Mouse (Mus musculus) gastrocnemius, postnatal 4 days (tissue): Measurements from ENCODE around the gene Pde4d. TPM values are rescaled to one million over a fixed set of nuclear protein-coding genes. Genes with fewer than 3 reads are reported as not detected.
A peak's percentile ranks its signal among the peaks of the same experiment; 100 is the strongest.

Experiments
- DNase-seq, 2 experiments: peaks; one replicate each; pipeline ENCODE4 v3.0.0; 2021 to 2022; ENCODE audit warnings: low spot score in 2 of 2, mixed read lengths in 2 of 2
- total RNA-seq, 2 experiments: library from RNA; stranded (reverse); gene quantifications; 2 replicates each; pipeline ENCODE4 v1.2.3; 2021

The Pde4d gene
- total RNA-seq, 2 experiments from 2014 or later, result 67.3 to 73.3 TPM

DNA sequence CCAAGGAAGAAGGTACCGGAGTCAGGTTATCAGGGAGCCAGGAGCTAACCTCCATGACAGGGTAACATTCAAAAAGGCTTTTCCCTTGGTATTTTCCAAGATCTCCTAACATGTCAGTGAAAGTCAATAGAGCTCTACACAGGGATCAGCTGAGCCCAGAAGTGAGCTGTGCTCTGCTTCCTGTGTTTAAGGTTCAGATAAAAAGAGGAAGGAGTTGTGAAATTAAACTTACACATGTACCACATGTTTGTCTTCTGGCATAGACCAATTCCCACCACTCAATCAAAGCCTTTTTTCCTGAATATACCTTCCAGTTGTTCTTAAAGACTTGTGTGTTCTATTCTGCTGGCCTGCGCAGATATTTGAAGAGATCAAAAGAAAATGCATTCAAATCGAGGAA is 37.3 kb downstream of the Pde4d start:
- no peak for DNase-seq

- no peak for DNase-seq
Observed at GRCm38 (mm10) chr13:108489825-108490224, 40.1 kb downstream of the Pde4d start.

DNA sequence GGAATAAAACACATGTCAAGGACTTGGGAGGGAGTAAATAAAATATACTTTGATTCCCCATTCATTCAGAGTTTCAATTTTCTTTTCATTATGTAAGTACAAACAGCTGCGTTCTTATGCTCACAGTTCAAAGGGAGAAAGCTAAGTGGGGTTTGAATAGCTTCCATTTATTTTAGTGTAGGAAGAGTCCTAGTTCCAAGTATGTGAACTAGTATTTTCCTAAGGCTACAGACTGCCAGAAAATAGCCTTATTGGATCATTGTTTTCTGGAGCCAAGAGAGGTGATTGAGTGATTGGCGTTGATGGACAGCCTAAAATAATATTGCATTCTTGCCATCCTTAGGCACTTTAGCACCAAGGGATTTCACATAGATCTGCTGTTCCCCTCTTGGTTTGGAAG is 41.1 kb downstream of the Pde4d start:
- no peak for DNase-seq

DNA sequence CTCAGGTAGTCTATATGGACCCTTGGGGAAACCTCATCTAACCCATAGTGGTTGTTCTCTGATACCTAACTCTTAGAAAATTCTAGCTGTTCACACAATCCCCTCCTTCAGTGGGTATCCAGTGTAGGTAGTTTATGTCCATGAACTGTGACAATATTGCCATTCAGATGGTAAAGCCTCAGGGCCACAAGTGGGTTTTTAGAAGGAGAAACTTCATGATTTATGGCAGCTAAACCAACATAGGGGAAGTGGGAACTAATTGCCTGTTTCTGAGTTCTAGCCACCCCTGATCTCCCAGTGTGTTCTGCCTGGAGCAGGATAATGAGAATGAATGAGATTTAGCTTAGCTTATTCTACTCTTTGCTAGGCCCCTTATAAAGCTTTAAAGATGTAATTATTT is 43.1 kb downstream of the Pde4d start:
- no peak for DNase-seq

- no peak for DNase-seq
Observed at GRCm38 (mm10) chr13:108494365-108494764, 44.6 kb downstream of the Pde4d start.

- peak in 1 of 2 experiments; percentile 12 for DNase-seq
Observed at GRCm38 (mm10) chr13:108497768-108498167, 48.0 kb downstream of the Pde4d start.

- peak in 1 of 2 experiments; percentile 11 for DNase-seq
Observed at GRCm38 (mm10) chr13:108498247-108498743, 48.5 kb downstream of the Pde4d start.

- DNase-seq, result no peak
Observed at GRCm38 (mm10) chr13:108498773-108499313, 49.1 kb downstream of the Pde4d start.

- no peak for DNase-seq
Observed at GRCm38 (mm10) chr13:108501386-108501785, 51.6 kb downstream of the Pde4d start.

- no peak for DNase-seq
Observed at GRCm38 (mm10) chr13:108524548-108524947, 74.8 kb downstream of the Pde4d start.

DNA sequence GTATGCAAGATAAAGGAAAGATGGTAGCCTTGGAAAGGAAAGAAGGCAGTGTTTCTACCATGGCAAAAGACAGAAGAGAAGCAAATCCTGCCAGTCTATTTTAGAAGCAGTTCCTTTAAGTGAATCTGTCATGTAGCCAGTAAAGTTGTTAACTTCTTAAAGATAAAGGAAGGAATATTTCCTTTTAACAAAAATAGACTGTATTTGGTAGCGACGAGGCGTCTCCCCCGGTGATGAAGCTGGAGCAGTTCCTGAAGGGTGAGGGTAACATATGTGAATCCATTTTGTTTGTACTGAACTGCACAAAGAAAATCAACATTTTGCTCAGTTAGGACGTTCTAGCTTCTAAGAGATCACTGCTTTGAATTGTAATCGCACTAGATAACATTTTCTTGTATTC is 75.2 kb downstream of the Pde4d start:
- no peak for DNase-seq

DNA sequence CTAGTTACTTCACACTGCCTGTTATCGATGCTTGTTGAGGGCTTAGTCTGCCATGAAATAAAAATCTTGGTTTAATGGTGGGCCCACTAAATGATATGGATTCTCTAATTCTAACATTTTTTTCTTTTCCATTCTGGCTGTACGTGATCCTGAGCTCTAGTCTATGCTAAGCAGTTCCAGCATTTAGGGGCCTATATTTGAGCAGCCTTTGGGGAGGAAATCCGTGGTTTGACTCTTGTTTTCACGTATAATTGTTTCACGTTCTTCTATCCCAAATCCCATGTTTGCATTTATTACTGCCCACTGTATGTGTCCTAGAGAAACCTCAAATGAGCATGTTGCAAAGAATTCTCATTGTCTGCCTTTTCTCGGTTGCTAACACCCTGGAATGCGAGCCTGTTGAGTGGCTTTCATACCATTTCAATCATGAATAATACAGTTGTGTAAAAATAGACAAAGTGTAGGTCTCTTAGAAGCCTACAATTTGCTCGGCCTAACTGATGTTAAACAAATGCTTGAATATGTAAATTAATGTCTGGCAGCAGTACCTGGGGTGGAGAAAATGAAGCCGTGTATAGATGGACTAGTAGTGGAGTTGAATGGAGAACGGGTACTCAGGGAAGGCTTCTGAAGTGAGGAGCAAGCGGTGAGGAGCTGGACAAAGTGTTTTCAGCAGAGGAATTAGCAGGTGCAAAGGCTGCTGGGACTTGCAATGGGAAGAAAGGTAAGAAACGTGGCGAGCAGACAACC is 76.7 kb downstream of the Pde4d start:
- no peak for DNase-seq

- no peak for DNase-seq
Observed at GRCm38 (mm10) chr13:108527090-108527770, 77.5 kb downstream of the Pde4d start.

DNA sequence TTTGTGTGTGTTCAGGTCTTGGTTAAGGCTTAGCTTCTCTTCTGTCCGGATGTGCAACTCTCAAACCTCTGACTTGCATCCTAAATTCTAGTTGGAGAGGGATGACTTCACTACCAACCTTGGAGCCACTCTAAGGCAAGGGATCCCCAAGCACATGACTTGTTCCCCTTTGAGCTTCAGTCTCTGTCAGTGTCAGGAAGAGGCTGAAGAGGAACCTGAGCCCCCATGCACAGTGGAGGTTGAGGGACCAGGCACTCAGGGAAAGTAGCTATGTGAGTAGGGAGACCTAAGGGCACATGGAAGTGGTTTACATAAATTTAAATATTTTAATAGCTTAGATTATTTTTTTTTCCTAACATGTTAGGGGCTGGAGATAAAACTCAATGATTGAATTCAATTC is 78.6 kb downstream of the Pde4d start:
- no peak for DNase-seq

- DNase-seq, result no peak
Observed at GRCm38 (mm10) chr13:108532875-108533274, 83.1 kb downstream of the Pde4d start.

- DNase-seq, result no peak
Observed at GRCm38 (mm10) chr13:108536436-108536835, 86.7 kb downstream of the Pde4d start.

- DNase-seq, result no peak
Observed at GRCm38 (mm10) chr13:108536951-108537350, 87.2 kb downstream of the Pde4d start.

DNA sequence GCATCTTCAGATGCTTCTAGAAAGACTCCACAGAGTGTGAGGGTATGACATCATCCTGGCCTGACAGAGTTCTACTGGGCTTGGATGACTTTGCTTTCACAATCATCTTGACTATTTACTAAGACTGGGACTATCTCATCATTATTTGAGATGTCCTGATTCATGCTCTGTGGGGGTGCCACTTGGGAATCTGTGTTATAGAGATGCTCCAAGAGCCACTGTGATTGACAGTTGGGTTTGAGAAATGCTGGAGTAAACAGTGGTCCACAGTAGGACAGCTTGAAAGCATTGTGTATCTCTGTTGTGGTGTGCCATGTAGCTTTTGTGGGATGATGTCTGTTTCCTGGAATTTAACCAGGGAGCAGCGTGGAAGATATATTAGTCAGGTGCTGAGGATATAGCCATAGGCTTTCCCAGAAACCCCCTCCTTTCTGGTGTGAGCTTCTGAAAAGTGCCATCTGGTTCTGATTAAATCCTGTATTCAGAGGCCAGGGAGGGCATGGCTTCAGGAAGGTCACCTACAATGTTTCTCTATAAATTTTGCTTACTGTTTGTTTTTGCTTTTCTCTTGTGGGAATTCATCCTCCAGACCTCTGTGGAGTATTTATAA is 89.1 kb downstream of the Pde4d start:
- DNase-seq, result no peak

DNA sequence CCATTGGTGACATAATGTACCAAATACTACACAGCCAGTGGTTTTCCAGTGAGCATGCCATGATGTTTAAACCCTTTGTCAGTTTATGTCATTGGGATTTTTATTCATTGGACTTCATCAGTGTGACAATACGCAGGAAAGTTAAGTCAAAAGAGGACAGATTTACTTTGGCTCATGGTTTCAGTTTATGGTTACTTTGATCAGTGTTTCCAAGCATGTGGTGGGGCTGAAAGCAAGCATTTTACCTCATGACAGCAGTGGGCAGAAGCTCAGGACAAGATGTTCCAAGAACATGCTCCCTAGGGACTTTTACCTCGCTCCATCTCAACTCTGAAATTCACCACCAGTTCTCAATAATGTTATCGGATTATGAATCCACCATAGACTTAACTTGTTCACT is 91.7 kb downstream of the Pde4d start:
- DNase-seq, result no peak

GRCm38 (mm10) chr13:108542342-108542761 is 92.6 kb downstream of the Pde4d start:
- peak in 1 of 2 experiments; percentile 19 for DNase-seq

- DNase-seq, result no peak
Observed at GRCm38 (mm10) chr13:108552288-108552687, 102.5 kb downstream of the Pde4d start.

GRCm38 (mm10) chr13:108552995-108553394 is 103.2 kb downstream of the Pde4d start:
- no peak for DNase-seq
